Mouse (Mus musculus): ENCODE data around the gene Foxp1.

DNA sequence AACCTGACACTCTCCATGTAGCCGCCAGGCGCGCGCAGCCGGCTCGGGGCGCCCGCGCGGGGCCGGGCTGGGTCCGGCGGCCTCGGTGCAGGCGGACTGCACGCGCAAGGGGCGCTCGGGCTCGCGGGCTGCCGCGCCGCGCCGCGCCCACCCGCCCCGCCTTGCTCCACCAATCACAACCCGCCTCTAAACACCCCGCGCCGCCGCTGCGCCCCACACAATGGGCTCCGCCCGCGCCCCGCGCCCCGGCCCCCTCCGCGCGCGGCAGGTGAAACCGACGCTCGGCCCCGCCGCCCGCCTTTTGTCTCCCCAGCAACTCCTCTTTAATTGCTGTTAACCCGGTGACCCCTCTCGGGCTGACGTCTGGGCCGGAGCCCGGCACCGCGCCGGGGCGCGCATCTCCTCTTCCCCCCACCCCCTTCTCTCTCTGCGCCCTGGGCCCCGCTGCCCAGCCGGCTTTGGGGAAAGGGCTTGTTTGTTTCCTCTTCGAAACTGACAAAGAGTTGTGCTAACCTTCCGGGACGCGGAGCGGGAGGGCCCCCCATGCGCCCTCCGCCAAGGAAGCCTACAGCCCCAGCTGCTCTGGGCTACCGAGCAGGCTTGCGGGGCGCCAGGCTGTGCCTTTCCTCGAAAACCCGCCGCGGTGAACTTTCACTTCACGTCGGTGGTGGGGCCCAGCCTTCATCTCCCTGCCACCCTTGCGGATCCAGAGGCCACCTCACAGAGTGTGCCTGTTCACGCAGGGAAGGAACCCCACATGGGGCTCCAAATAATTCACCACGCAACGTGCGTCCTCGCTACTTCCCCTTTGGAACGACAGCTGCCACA is 494.1 kb downstream of the Foxp1 start:
- TF ChIP-seq CTCF (IDR thresholded peaks at IDR 0.05; ENCODE audit: low read depth, low read length) (no peak), POLR2A (IDR thresholded peaks at IDR 0.05; ENCODE audit: borderline replicate concordance, low read depth, low read length) (no peak)
